Mouse (Mus musculus): ENCODE measurements around the gene Slc9a9. TPM values are rescaled to one million over a fixed set of nuclear protein-coding genes. Genes with fewer than 3 reads are reported as not detected.

Slc9a9 gene
- total RNA-seq, 2 experiments from 2014 or later = 2.2 to 2.8 TPM

GRCm38 (mm10) chr9:95121151-95121835 lies 451.6 kb downstream of the Slc9a9 start:
- intact Hi-C loops (cut with DNase I) = no loop called here
- no peak for DNase-seq

GRCm38 (mm10) chr9:95125683-95126082 lies 456.0 kb downstream of the Slc9a9 start:
- no peak for DNase-seq
- intact Hi-C loops (cut with DNase I) = no loop called here

- no peak for DNase-seq
Observed at GRCm38 (mm10) chr9:95127774-95128173, 458.1 kb downstream of the Slc9a9 start.

GRCm38 (mm10) chr9:95149206-95149729 lies 479.6 kb downstream of the Slc9a9 start:
- no peak for DNase-seq
- intact Hi-C loops (cut with DNase I) = no loop called here

More at GRCm38 (mm10) chr9:95127774-95128173, 458.1 kb downstream of the Slc9a9 start:
- intact Hi-C loops (cut with DNase I) = no loop called here

- no peak for DNase-seq
- intact Hi-C loops (cut with DNase I) = no loop called here
Observed at GRCm38 (mm10) chr9:95150096-95150495, 480.4 kb downstream of the Slc9a9 start.

GRCm38 (mm10) chr9:95150597-95150996 lies 480.9 kb downstream of the Slc9a9 start:
- intact Hi-C loops (cut with DNase I) = no loop called here
- DNase-seq = no peak

- DNase-seq = no peak
- intact Hi-C loops (cut with DNase I) = no loop called here
Observed at GRCm38 (mm10) chr9:95150998-95151397, 481.3 kb downstream of the Slc9a9 start.

GRCm38 (mm10) chr9:95151746-95152145 lies 482.0 kb downstream of the Slc9a9 start:
- no peak for DNase-seq
- intact Hi-C loops (cut with DNase I) = no loop called here

- intact Hi-C loops (cut with DNase I) = no loop called here
- DNase-seq = no peak
Observed at GRCm38 (mm10) chr9:95153966-95154365, 484.3 kb downstream of the Slc9a9 start.

GRCm38 (mm10) chr9:95157948-95158347 lies 488.2 kb downstream of the Slc9a9 start:
- intact Hi-C loops (cut with DNase I) = no loop called here
- no peak for DNase-seq

- intact Hi-C loops (cut with DNase I) = no loop called here
- DNase-seq = no peak
Observed at GRCm38 (mm10) chr9:95158916-95159315, 489.2 kb downstream of the Slc9a9 start.

- no peak for DNase-seq
- intact Hi-C loops (cut with DNase I) = no loop called here
Observed at GRCm38 (mm10) chr9:95160575-95161300, 491.0 kb downstream of the Slc9a9 start.

- intact Hi-C loops (cut with DNase I) = no loop called here
- no peak for DNase-seq
Observed at GRCm38 (mm10) chr9:95161699-95162098, 492.0 kb downstream of the Slc9a9 start.

GRCm38 (mm10) chr9:95166224-95166623 lies 496.5 kb downstream of the Slc9a9 start:
- intact Hi-C loops (cut with DNase I) = no loop called here
- no peak for DNase-seq

- DNase-seq = no peak
- intact Hi-C loops (cut with DNase I) = no loop called here
Observed at GRCm38 (mm10) chr9:95167806-95168205, 498.1 kb downstream of the Slc9a9 start.

GRCm38 (mm10) chr9:95168487-95169008 lies 498.8 kb downstream of the Slc9a9 start:
- DNase-seq = no peak
- intact Hi-C loops (cut with DNase I) = no loop called here

GRCm38 (mm10) chr9:95178170-95178569 lies 508.5 kb downstream of the Slc9a9 start:
- intact Hi-C loops (cut with DNase I) = no loop called here
- DNase-seq = no peak

GRCm38 (mm10) chr9:95180005-95180404 lies 510.3 kb downstream of the Slc9a9 start:
- no peak for DNase-seq
- intact Hi-C loops (cut with DNase I) = no loop called here

GRCm38 (mm10) chr9:95180569-95180968 lies 510.9 kb downstream of the Slc9a9 start:
- intact Hi-C loops (cut with DNase I) = no loop called here
- no peak for DNase-seq

GRCm38 (mm10) chr9:95181241-95182043 lies 511.7 kb downstream of the Slc9a9 start:
- intact Hi-C loops (cut with DNase I) = no loop called here
- no peak for DNase-seq

- no peak for DNase-seq
- intact Hi-C loops (cut with DNase I) = no loop called here
Observed at GRCm38 (mm10) chr9:95182272-95182671, 512.6 kb downstream of the Slc9a9 start.
